Mouse (Mus musculus): ENCODE data around the gene 9130230L23Rik. TPM values are rescaled to one million over a fixed set of nuclear protein-coding genes. Genes with fewer than 3 reads are reported as not detected.
A peak's percentile ranks its signal among the peaks of the same experiment; 100 is the strongest.

The 9130230L23Rik gene
- polyA plus RNA-seq, 1 experiment from 2014 or later: not detected

GRCm38 (mm10) chr5:65951513-65951909 lies 52.6 kb downstream of the 9130230L23Rik start:
- Histone ChIP-seq H3K27me3 (ENCODE audit: control insufficient read depth, insufficient read depth, low read length) (no peaks in the 10 kb centered on the region), H3K36me3 (ENCODE audit: control insufficient read depth, insufficient read depth, low read length) (no peaks in the 10 kb centered on the region), H3K27ac (ENCODE audit: low read depth, low read length) (peak overlapping the region; percentile 77), H3K9me3 (ENCODE audit: control insufficient read depth, low read length) (no peaks in the 10 kb centered on the region), H3K4me3 (ENCODE audit: low read depth, low read length) (no peak overlapping the region), H3K9ac (ENCODE audit: low read length) (no peak overlapping the region), H3K4me2 (ENCODE audit: low read depth) (no peak overlapping the region), H3K4me1 (ENCODE audit: control insufficient read depth, insufficient read depth, low read length) (peaks cover 3% of the 10 kb centered on the region)
- 71% methylated on average over 4 of the region's 4 CpGs for WGBS
- no peak for DNase-seq (ENCODE audit: low spot score)
- no peak for ATAC-seq (ENCODE audit: insufficient read depth, low FRiP score, low TSS enrichment)

GRCm38 (mm10) chr5:65950679-65951512 lies 53.2 kb downstream of the 9130230L23Rik start:
- Histone ChIP-seq H3K4me2 (ENCODE audit: low read depth) (peak overlapping the region; percentile 24), H3K36me3 (ENCODE audit: control insufficient read depth, insufficient read depth, low read length) (no peaks in the 10 kb centered on the region), H3K4me3 (ENCODE audit: low read depth, low read length) (no peak overlapping the region), H3K4me1 (ENCODE audit: control insufficient read depth, insufficient read depth, low read length) (peaks cover 3% of the 10 kb centered on the region), H3K27ac (ENCODE audit: low read depth, low read length) (peak overlapping the region; percentile 77), H3K27me3 (ENCODE audit: control insufficient read depth, insufficient read depth, low read length) (no peaks in the 10 kb centered on the region), H3K9me3 (ENCODE audit: control insufficient read depth, low read length) (no peaks in the 10 kb centered on the region), H3K9ac (ENCODE audit: low read length) (peak overlapping the region; percentile 35)
- peak; percentile 69 for DNase-seq (ENCODE audit: low spot score)
- 47% methylated on average over 18 of the region's 18 CpGs for WGBS
- ATAC-seq (ENCODE audit: insufficient read depth, low FRiP score, low TSS enrichment): peak; percentile 71

GRCm38 (mm10) chr5:65950236-65950635 lies 53.8 kb downstream of the 9130230L23Rik start:
- peak; percentile 76 for DNase-seq (ENCODE audit: low spot score)
- ATAC-seq (ENCODE audit: insufficient read depth, low FRiP score, low TSS enrichment): peak; percentile 79
- Histone ChIP-seq H3K27me3 (ENCODE audit: control insufficient read depth, insufficient read depth, low read length) (no peaks in the 10 kb centered on the region), H3K9me3 (ENCODE audit: control insufficient read depth, low read length) (no peaks in the 10 kb centered on the region), H3K4me2 (ENCODE audit: low read depth) (peak overlapping the region; percentile 24; the same call in 1 of the 2 replicates), H3K4me1 (ENCODE audit: control insufficient read depth, insufficient read depth, low read length) (peaks cover 3% of the 10 kb centered on the region), H3K9ac (ENCODE audit: low read length) (no peak overlapping the region), H3K36me3 (ENCODE audit: control insufficient read depth, insufficient read depth, low read length) (no peaks in the 10 kb centered on the region), H3K4me3 (ENCODE audit: low read depth, low read length) (no peak overlapping the region), H3K27ac (ENCODE audit: low read depth, low read length) (peak overlapping the region; percentile 77)
- WGBS: 36% methylated on average over 6 of the region's 6 CpGs

- Histone ChIP-seq H3K9ac (ENCODE audit: low read length) (no peak overlapping the region), H3K4me2 (ENCODE audit: low read depth) (no peak overlapping the region), H3K9me3 (ENCODE audit: control insufficient read depth, low read length) (no peaks in the 10 kb centered on the region), H3K4me1 (ENCODE audit: control insufficient read depth, insufficient read depth, low read length) (peaks cover 3% of the 10 kb centered on the region; the same call in 1 of the 2 replicates), H3K27me3 (ENCODE audit: control insufficient read depth, insufficient read depth, low read length) (no peaks in the 10 kb centered on the region), H3K36me3 (ENCODE audit: control insufficient read depth, insufficient read depth, low read length) (no peaks in the 10 kb centered on the region), H3K27ac (ENCODE audit: low read depth, low read length) (no peak overlapping the region), H3K4me3 (ENCODE audit: low read depth, low read length) (no peak overlapping the region)
- WGBS: 43% methylated on average over 3 of the region's 3 CpGs
- ATAC-seq (ENCODE audit: insufficient read depth, low FRiP score, low TSS enrichment) (no peak), DNase-seq (ENCODE audit: low spot score) (no peak)
These were observed 54.3 kb downstream of the 9130230L23Rik start for GRCm38 (mm10) chr5:65949822-65950221.

GRCm38 (mm10) chr5:65941145-65941544 lies 62.9 kb downstream of the 9130230L23Rik start:
- Histone ChIP-seq H3K9me3 (ENCODE audit: control insufficient read depth, low read length) (no peaks in the 10 kb centered on the region), H3K4me3 (ENCODE audit: low read depth, low read length) (no peak overlapping the region), H3K27me3 (ENCODE audit: control insufficient read depth, insufficient read depth, low read length) (no peaks in the 10 kb centered on the region), H3K9ac (ENCODE audit: low read length) (no peak overlapping the region), H3K36me3 (ENCODE audit: control insufficient read depth, insufficient read depth, low read length) (no peaks in the 10 kb centered on the region), H3K4me1 (ENCODE audit: control insufficient read depth, insufficient read depth, low read length) (no peaks in the 10 kb centered on the region), H3K4me2 (ENCODE audit: low read depth) (no peak overlapping the region), H3K27ac (ENCODE audit: low read depth, low read length) (no peak overlapping the region)
- WGBS: 67% methylated on average over 4 of the region's 4 CpGs
- ATAC-seq (ENCODE audit: insufficient read depth, low FRiP score, low TSS enrichment): no peak
- DNase-seq (ENCODE audit: low spot score): no peak

GRCm38 (mm10) chr5:65937998-65938715 lies 65.9 kb downstream of the 9130230L23Rik start:
- peak; percentile 75 for ATAC-seq (ENCODE audit: insufficient read depth, low FRiP score, low TSS enrichment)
- no peak overlapping the region for H3K27ac ChIP-seq (ENCODE audit: low read depth, low read length)
- WGBS: 60% methylated on average over 9 of the region's 9 CpGs
- H3K4me1 ChIP-seq (ENCODE audit: control insufficient read depth, insufficient read depth, low read length): no peaks in the 10 kb centered on the region
- H3K9me3 ChIP-seq (ENCODE audit: control insufficient read depth, low read length): no peaks in the 10 kb centered on the region
- no peak overlapping the region for H3K9ac ChIP-seq (ENCODE audit: low read length)
- DNase-seq (ENCODE audit: low spot score): peak; percentile 83
- no peaks in the 10 kb centered on the region for H3K27me3 ChIP-seq (ENCODE audit: control insufficient read depth, insufficient read depth, low read length)
- H3K4me3 ChIP-seq (ENCODE audit: low read depth, low read length): no peak overlapping the region
- H3K36me3 ChIP-seq (ENCODE audit: control insufficient read depth, insufficient read depth, low read length): no peaks in the 10 kb centered on the region
- no peak overlapping the region for H3K4me2 ChIP-seq (ENCODE audit: low read depth)

GRCm38 (mm10) chr5:65937011-65937726 lies 66.9 kb downstream of the 9130230L23Rik start:
- 71% methylated on average over 11 of the region's 11 CpGs for WGBS
- H3K27me3 ChIP-seq (ENCODE audit: control insufficient read depth, insufficient read depth, low read length): no peaks in the 10 kb centered on the region
- DNase-seq (ENCODE audit: low spot score): no peak
- no peak overlapping the region for H3K4me2 ChIP-seq (ENCODE audit: low read depth)
- H3K9me3 ChIP-seq (ENCODE audit: control insufficient read depth, low read length): no peaks in the 10 kb centered on the region
- H3K27ac ChIP-seq (ENCODE audit: low read depth, low read length): no peak overlapping the region
- ATAC-seq (ENCODE audit: insufficient read depth, low FRiP score, low TSS enrichment): no peak
- no peak overlapping the region for H3K4me3 ChIP-seq (ENCODE audit: low read depth, low read length)
- no peaks in the 10 kb centered on the region for H3K36me3 ChIP-seq (ENCODE audit: control insufficient read depth, insufficient read depth, low read length)
- no peaks in the 10 kb centered on the region for H3K4me1 ChIP-seq (ENCODE audit: control insufficient read depth, insufficient read depth, low read length)
- H3K9ac ChIP-seq (ENCODE audit: low read length): no peak overlapping the region

GRCm38 (mm10) chr5:65934783-65935182 lies 69.3 kb downstream of the 9130230L23Rik start, which contains the start of gene Chrna9:
Chrna9 (plus strand) TSS chr5:65934921.
- Histone ChIP-seq H3K4me2 (ENCODE audit: low read depth) (no peak within 1 kb of the TSS), H3K9ac (ENCODE audit: low read length) (no peak within 1 kb of the TSS), H3K36me3 (ENCODE audit: control insufficient read depth, insufficient read depth, low read length) (no peaks in the 10 kb centered on the region), H3K27ac (ENCODE audit: low read depth, low read length) (no peak within 1 kb of the TSS), H3K27me3 (ENCODE audit: control insufficient read depth, insufficient read depth, low read length) (no peaks in the 10 kb centered on the region), H3K4me3 (ENCODE audit: low read depth, low read length) (no peak within 1 kb of the TSS), H3K4me1 (ENCODE audit: control insufficient read depth, insufficient read depth, low read length) (no peaks in the 10 kb centered on the region), H3K9me3 (ENCODE audit: control insufficient read depth, low read length) (no peaks in the 10 kb centered on the region)
- DNase-seq (ENCODE audit: low spot score): no peak
- WGBS: 87% methylated on average over 5 of the region's 5 CpGs
- no peak for ATAC-seq (ENCODE audit: insufficient read depth, low FRiP score, low TSS enrichment)

Data from neural tube, embryonic 11.5 days (tissue).